Mouse (Mus musculus) MEL (cell line): ENCODE data around the gene Vps35l. TPM values are rescaled to one million over a fixed set of nuclear protein-coding genes. Genes with fewer than 3 reads are reported as not detected.
A peak's percentile ranks its signal among the peaks of the same experiment; 100 is the strongest.

Experiments
- DNase-seq: peaks from one replicate; pipeline ENCODE4 v3.0.0; 2011; ENCODE audit warnings: low read depth, low spot score
- H3K27ac ChIP-seq: 2 replicates; pipeline ENCODE4 v1.5.1; 2012; ENCODE audit warnings: low read depth, mild to moderate bottlenecking, control low read depth, low read length, moderate library complexity; ENCODE audit not compliant: control insufficient read depth
- H3K27me3 ChIP-seq, 2 experiments: fragments of 150-350 bp in 1 of 2; sonication (generic) in 1 of 2; 2 replicates each; pipeline ENCODE4 v1.6.1; 2012; ENCODE audit warnings: low read length in 2 of 2, mild to moderate bottlenecking in 2 of 2, improper control_type of control experiment in 1 of 2, moderate library complexity in 1 of 2; ENCODE audit not compliant: insufficient read depth in 2 of 2, control insufficient read depth in 1 of 2
- H3K36me3 ChIP-seq, 2 experiments: 2 replicates each; pipeline ENCODE4 v1.6.1; 2012 to 2014; ENCODE audit warnings: low read length in 2 of 2, improper control_type of control experiment in 1 of 2, inconsistent platforms in 1 of 2, mild to moderate bottlenecking in 1 of 2; ENCODE audit not compliant: insufficient read depth in 2 of 2, control insufficient read depth in 1 of 2
- H3K4me1 ChIP-seq, 2 experiments: fragments of 150-350 bp in 1 of 2; sonication (generic) in 1 of 2; 2 replicates each; pipeline ENCODE4 v1.6.1; 2012; ENCODE audit warnings: low read length in 2 of 2, improper control_type of control experiment in 1 of 2, mild to moderate bottlenecking in 1 of 2; ENCODE audit not compliant: insufficient read depth in 2 of 2, control insufficient read depth in 1 of 2
- H3K4me3 ChIP-seq, 2 experiments: fragments of 150-350 bp in 1 of 2; sonication (generic) in 1 of 2; 2 replicates each; pipeline ENCODE4 v1.5.1; 2012; ENCODE audit warnings: low read depth in 2 of 2, low read length in 2 of 2, mild to moderate bottlenecking in 2 of 2, moderate library complexity in 2 of 2, control low read depth in 1 of 2, improper control_type of control experiment in 1 of 2; ENCODE audit not compliant: control insufficient read depth in 1 of 2, insufficient read depth in 1 of 2
- H3K79me2 ChIP-seq: 2 replicates; pipeline ENCODE4 v1.6.1; 2012; ENCODE audit warnings: mild to moderate bottlenecking, low read length, moderate library complexity; ENCODE audit not compliant: control insufficient read depth, poor library complexity, insufficient read depth
- H3K9ac ChIP-seq: 2 replicates; pipeline ENCODE4 v1.6.1; 2012; ENCODE audit warnings: low read depth, mild to moderate bottlenecking, control low read depth, low read length, moderate library complexity; ENCODE audit not compliant: control insufficient read depth, poor library complexity, severe bottlenecking
- H3K9me3 ChIP-seq: fragments of 150-350 bp; sonication (generic); replicated peaks from 2 replicates; pipeline ENCODE4 v1.6.1; 2012; ENCODE audit warnings: mild to moderate bottlenecking, low read length, improper control_type of control experiment, moderate library complexity; ENCODE audit not compliant: insufficient read depth
- CHD2 ChIP-seq: IDR thresholded peaks from 2 replicates; pipeline ENCODE4 v1.6.1; 2011; ENCODE audit warnings: low read length, improper control_type of control experiment
- CTCF ChIP-seq, 3 experiments: IDR thresholded peaks in 2 of 3; conservative IDR thresholded peaks in 1 of 3; 2 replicates each; pipeline ENCODE4 v1.5.1; 2011 to 2012; ENCODE audit warnings: low read length in 3 of 3, low read depth in 2 of 3, mild to moderate bottlenecking in 2 of 3, improper control_type of control experiment in 1 of 3, inconsistent platforms in 1 of 3, mixed read lengths in 1 of 3, moderate library complexity in 1 of 3; ENCODE audit not compliant: control insufficient read depth in 1 of 3, insufficient read depth in 1 of 3, poor library complexity in 1 of 3, severe bottlenecking in 1 of 3
- E2F4 ChIP-seq: IDR thresholded peaks from 2 replicates; pipeline ENCODE4 v1.6.1; 2011; ENCODE audit warnings: low read depth, low read length, improper control_type of control experiment, borderline replicate concordance
- ELF1 ChIP-seq: IDR thresholded peaks from 2 replicates; pipeline ENCODE4 v1.6.1; 2014; ENCODE audit warnings: low read depth, mild to moderate bottlenecking, inconsistent platforms, low read length, improper control_type of control experiment, moderate library complexity
- EP300 ChIP-seq, 2 experiments: IDR thresholded peaks; 2 replicates each; pipeline ENCODE4 v1.6.1; 2011; ENCODE audit warnings: improper control_type of control experiment in 2 of 2, low read length in 2 of 2, low read depth in 1 of 2, mild to moderate bottlenecking in 1 of 2
- ETS1 ChIP-seq: IDR thresholded peaks from 2 replicates; pipeline ENCODE4 v1.6.1; 2012; ENCODE audit warnings: low read depth, mild to moderate bottlenecking, inconsistent platforms, low read length, improper control_type of control experiment, moderate library complexity
- GABPA ChIP-seq: IDR thresholded peaks from 2 replicates; pipeline ENCODE4 v1.6.1; 2012; ENCODE audit warnings: low read depth, mild to moderate bottlenecking, inconsistent platforms, low read length, improper control_type of control experiment, moderate library complexity
- HCFC1 ChIP-seq: IDR thresholded peaks from 2 replicates; pipeline ENCODE4 v1.6.1; 2012; ENCODE audit warnings: low read depth, mild to moderate bottlenecking, inconsistent platforms, low read length, improper control_type of control experiment, moderate library complexity
- KAT2A ChIP-seq: conservative IDR thresholded peaks from 2 replicates; pipeline ENCODE4 v1.6.1; 2012; ENCODE audit warnings: low read depth, low read length, improper control_type of control experiment, inconsistent platforms
- MAX ChIP-seq: IDR thresholded peaks from 2 replicates; pipeline ENCODE4 v1.6.1; 2011; ENCODE audit warnings: low read length, improper control_type of control experiment
- MAZ ChIP-seq: IDR thresholded peaks from 2 replicates; pipeline ENCODE4 v1.6.1; 2012; ENCODE audit warnings: low read depth, mild to moderate bottlenecking, inconsistent platforms, low read length, improper control_type of control experiment
- MXI1 ChIP-seq: IDR thresholded peaks from 2 replicates; pipeline ENCODE4 v1.6.1; 2011; ENCODE audit warnings: mild to moderate bottlenecking, low read depth, low read length, improper control_type of control experiment
- MYB ChIP-seq: IDR thresholded peaks from 2 replicates; pipeline ENCODE4 v1.6.1; 2011; ENCODE audit warnings: mild to moderate bottlenecking, low read depth, low read length, improper control_type of control experiment
- MYC ChIP-seq: IDR thresholded peaks from 2 replicates; pipeline ENCODE4 v1.6.1; 2011; ENCODE audit warnings: low read depth, mild to moderate bottlenecking, low read length, improper control_type of control experiment, moderate library complexity
- NELFE ChIP-seq: IDR thresholded peaks from 2 replicates; pipeline ENCODE4 v1.6.1; 2011; ENCODE audit warnings: low read depth, low read length, improper control_type of control experiment
- NRF1 ChIP-seq: IDR thresholded peaks from 2 replicates; pipeline ENCODE4 v1.6.1; 2014; ENCODE audit warnings: low read depth, mild to moderate bottlenecking, inconsistent platforms, low read length, improper control_type of control experiment, moderate library complexity; ENCODE audit not compliant: poor library complexity, insufficient read depth, severe bottlenecking
- POLR2A ChIP-seq, 2 experiments: IDR thresholded peaks; 2 replicates each; pipeline ENCODE4 v1.6.1; 2011 to 2012; ENCODE audit warnings: low read length in 2 of 2, mild to moderate bottlenecking in 2 of 2, control low read depth in 1 of 2, improper control_type of control experiment in 1 of 2, low read depth in 1 of 2, moderate library complexity in 1 of 2; ENCODE audit not compliant: control insufficient read depth in 1 of 2, insufficient read depth in 1 of 2, poor library complexity in 1 of 2
- POLR2AphosphoS5 ChIP-seq: IDR thresholded peaks from 2 replicates; pipeline ENCODE4 v1.6.1; 2012; ENCODE audit warnings: low read depth, borderline replicate concordance, mild to moderate bottlenecking, inconsistent platforms, low read length, moderate library complexity, mixed read lengths
- RAD21 ChIP-seq: IDR thresholded peaks from 2 replicates; pipeline ENCODE4 v1.6.1; 2011; ENCODE audit warnings: mild to moderate bottlenecking, low read depth, low read length, improper control_type of control experiment
- SIN3A ChIP-seq: IDR thresholded peaks from 2 replicates; pipeline ENCODE4 v1.6.1; 2012; ENCODE audit warnings: low read length, improper control_type of control experiment, inconsistent platforms
- TBP ChIP-seq: IDR thresholded peaks from 2 replicates; pipeline ENCODE4 v1.8.0; 2011; ENCODE audit warnings: low read depth, low read length, improper control_type of control experiment
- TCF12 ChIP-seq: IDR thresholded peaks from 2 replicates; pipeline ENCODE4 v1.6.1; 2014; ENCODE audit warnings: low read depth, mild to moderate bottlenecking, inconsistent platforms, low read length, improper control_type of control experiment, moderate library complexity
- USF1 ChIP-seq: IDR thresholded peaks from 2 replicates; pipeline ENCODE4 v1.6.1; 2014; ENCODE audit warnings: low read depth, mild to moderate bottlenecking, inconsistent platforms, low read length, improper control_type of control experiment, moderate library complexity
- ZKSCAN1 ChIP-seq: IDR thresholded peaks from 2 replicates; pipeline ENCODE4 v1.6.1; 2012; ENCODE audit warnings: low read depth, mild to moderate bottlenecking, inconsistent platforms, low read length, improper control_type of control experiment, moderate library complexity
- ZNF384 ChIP-seq: IDR thresholded peaks from 2 replicates; pipeline ENCODE4 v1.6.1; 2012; ENCODE audit warnings: low read depth, mild to moderate bottlenecking, inconsistent platforms, low read length, improper control_type of control experiment
- polyA plus RNA-seq, 2 experiments: library from polyadenylated mRNA; stranded (reverse) in 1 of 2; unstranded in 1 of 2; fragments of >175 nt in 1 of 2; fragments of >200 nt in 1 of 2; gene quantifications; 2 replicates each; pipeline versions ENCODE4 v1.2.1 to v1.2.4; 2012; ENCODE audit warnings: low replicate concordance in 2 of 2, low read depth in 1 of 2; ENCODE audit not compliant: insufficient read length in 2 of 2, insufficient read depth in 1 of 2, missing spikeins in 1 of 2
- total RNA-seq: library from RNA; depleted of rRNA; stranded (reverse); fragments of 300-350 nt; gene quantifications from 2 replicates; pipeline ENCODE4 v1.2.3, GENCODE M21; 2012

Gene Vps35l
- total and polyA plus RNA-seq, 3 experiments: 37.6 to 87.4 TPM; not detected in 1

- TF ChIP-seq USF1: no peak
Observed at GRCm38 (mm10) chr7:118708002-118708401, 32.0 kb upstream of the Vps35l start (continued).

DNA sequence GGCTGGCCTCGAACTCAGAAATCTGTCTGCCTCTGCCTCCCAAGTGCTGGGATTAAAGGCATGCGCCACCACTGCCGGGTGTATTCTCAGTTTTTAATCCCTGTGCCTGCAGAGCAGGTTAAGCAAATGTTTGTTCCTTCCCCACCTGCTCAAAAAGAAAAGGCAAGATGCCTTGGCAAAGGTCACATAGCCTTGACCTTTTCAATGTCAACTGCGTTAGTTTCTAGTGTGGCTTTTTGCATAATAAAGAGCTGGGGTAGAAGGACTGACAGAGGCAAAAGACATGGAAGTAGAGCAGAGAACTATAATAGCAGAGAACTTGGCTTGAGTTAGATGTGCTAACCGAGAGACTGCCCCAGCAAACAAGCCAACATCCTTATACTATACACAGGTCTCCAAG, 29.2 kb upstream of the Vps35l start:
- H3K27me3 ChIP-seq: no peaks in the 10 kb centered on the region
- no peak for TF ChIP-seq ELF1
- no peak for TF ChIP-seq MYC
- no peak for TF ChIP-seq ZKSCAN1
- TF ChIP-seq ETS1: no peak
- TF ChIP-seq MXI1: no peak
- TF ChIP-seq MAX: no peak
- no peak for TF ChIP-seq GABPA
- no peak for TF ChIP-seq RAD21
- TF ChIP-seq CHD2: no peak
- TF ChIP-seq EP300 (IDR thresholded peaks at IDR 0.05; ENCODE audit: low read depth in 1 of 2, low read length in 2 of 2): no peak
- no peak for TF ChIP-seq NRF1
- no peak for TF ChIP-seq MAZ
- no peak for TF ChIP-seq ZNF384
- no peak for TF ChIP-seq KAT2A
- TF ChIP-seq, all 39 proteins: peak for 0
- Histone ChIP-seq H3K36me3 (peaks cover 0 to 26% of the 10 kb centered on the region in 2 experiments; a peak in 2 of 4 replicates), H3K4me3 (no peak overlapping the region), H3K27ac (no peak overlapping the region), H3K9me3 (no peaks in the 10 kb centered on the region), H3K79me2 (no peaks in the 10 kb centered on the region; the same call in 1 of the 2 replicates), H3K4me1 (peaks cover 0 to 24% of the 10 kb centered on the region in 2 experiments; a peak in 2 of 4 replicates), H3K9ac (no peak overlapping the region)
- no peak for DNase-seq

GRCm38 (mm10) chr7:118712228-118713173, 27.5 kb upstream of the Vps35l start, which contains the start of gene Ccp110:
Gene Ccp110 (plus strand): TSS chr7:118712552.
- H3K4me3 ChIP-seq: peak within 1 kb of the TSS; percentile 68 to 78
- H3K9ac ChIP-seq: peak within 1 kb of the TSS; percentile 80
- no peaks in the 10 kb centered on the region for H3K9me3 ChIP-seq
- peak; percentile 40; the same call in 1 of the 2 replicates for TF ChIP-seq NRF1
- TF ChIP-seq CTCF (IDR thresholded peaks at IDR 0.05 in 2 of 3, conservative IDR thresholded peaks at IDR 0.05 in 1 of 3; ENCODE audit: control insufficient read depth in 1 of 3, insufficient read depth in 1 of 3, low read depth in 2 of 3, low read length in 3 of 3, poor library complexity in 1 of 3, severe bottlenecking in 1 of 3): no peak
- peak; percentile 100 for TF ChIP-seq HCFC1
- TF ChIP-seq RAD21: no peak
- 0 out of 2 replicates have a peak, but pooled peaks have one; percentile 25 for TF ChIP-seq TCF12
- TF ChIP-seq CHD2: 0 out of 2 replicates have a peak, but pooled peaks have one; percentile 35
- TF ChIP-seq POLR2A (IDR thresholded peaks at IDR 0.05; ENCODE audit: control insufficient read depth in 1 of 2, insufficient read depth in 1 of 2, low read depth in 1 of 2, low read length in 2 of 2, poor library complexity in 1 of 2): peak; percentile 52 to 68; a peak in 3 of 4 replicates
- TF ChIP-seq KAT2A: peak; percentile 99
- peak; percentile 58; the same call in 1 of the 2 replicates for TF ChIP-seq NELFE
- TF ChIP-seq TBP: peak; percentile 62
- peak; percentile 78; the same call in 1 of the 2 replicates for TF ChIP-seq ELF1
- peak; percentile 95 for TF ChIP-seq E2F4
- peak; percentile 96 for TF ChIP-seq SIN3A
- peak; percentile 100 for TF ChIP-seq MYB
- peak; percentile 78 for TF ChIP-seq MXI1
- TF ChIP-seq POLR2AphosphoS5: no peak
- TF ChIP-seq, all 39 proteins: peak for 13
- H3K79me2 ChIP-seq: no peaks in the 10 kb centered on the region; the same call in 1 of the 2 replicates
- H3K4me1 ChIP-seq: peaks cover 0 to 14% of the 10 kb centered on the region in 2 experiments; a peak in 2 of 4 replicates
- H3K27ac ChIP-seq: peak within 1 kb of the TSS; percentile 48; the same call in 1 of the 2 replicates
- peak; percentile 98 for DNase-seq
- H3K36me3 ChIP-seq: peaks cover 0 to 16% of the 10 kb centered on the region in 2 experiments; a peak in 2 of 4 replicates
- no peaks in the 10 kb centered on the region for H3K27me3 ChIP-seq
